Mouse (Mus musculus): ENCODE data around the gene Robo4.
A peak's percentile ranks its signal among the peaks of the same experiment; 100 is the strongest.

Gene Robo4

GRCm38 (mm10) chr9:37403011-37403410, 1.3 kb downstream of the Robo4 start:
- no peak for DNase-seq

- no peak for DNase-seq
Measured at GRCm38 (mm10) chr9:37406372-37406771, 4.7 kb downstream of the Robo4 start.

GRCm38 (mm10) chr9:37407850-37408502, 6.3 kb downstream of the Robo4 start:
- DNase-seq = no peak

GRCm38 (mm10) chr9:37409698-37410445, 8.2 kb downstream of the Robo4 start:
- DNase-seq = no peak

DNA sequence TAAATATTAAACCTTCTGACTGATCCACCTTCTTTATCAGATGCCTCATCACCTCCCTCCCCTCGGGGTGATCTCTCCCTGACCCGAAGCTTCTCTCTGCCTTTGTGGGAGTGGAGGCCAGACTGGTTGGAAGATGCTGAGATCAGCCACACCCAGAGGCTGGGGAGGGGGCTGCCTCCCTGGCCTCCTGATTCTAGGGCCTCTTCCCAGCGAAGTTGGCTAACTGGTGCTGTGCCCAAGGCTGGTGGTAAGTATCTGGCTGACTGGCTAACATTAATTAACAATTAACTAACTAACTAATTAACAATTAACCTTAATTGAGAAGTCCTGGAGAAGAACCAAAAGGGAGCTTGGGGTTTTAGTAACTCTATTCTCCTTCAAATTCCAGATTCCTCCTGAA, 11.3 kb downstream of the Robo4 start:
- no peak for DNase-seq

DNA sequence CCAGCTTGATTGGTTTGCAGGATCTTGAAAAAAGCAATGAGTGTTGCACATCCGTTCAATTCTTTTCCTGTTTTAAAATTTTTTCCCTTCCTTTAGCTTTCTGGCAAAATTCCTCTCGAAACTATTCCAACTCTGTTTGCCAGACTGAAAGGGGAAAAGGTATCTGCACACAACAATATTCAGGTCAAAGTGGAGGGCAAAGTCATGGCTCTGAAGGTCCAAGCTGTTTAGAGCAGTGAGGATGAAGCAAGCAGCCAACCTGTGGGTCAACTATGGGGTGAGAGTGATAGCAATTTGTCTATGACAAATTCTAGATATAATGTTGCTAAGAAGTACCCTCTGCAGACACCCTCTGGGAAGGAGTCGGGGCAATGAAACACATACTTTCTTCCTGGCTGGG, 13.0 kb downstream of the Robo4 start:
- DNase-seq = no peak

DNA sequence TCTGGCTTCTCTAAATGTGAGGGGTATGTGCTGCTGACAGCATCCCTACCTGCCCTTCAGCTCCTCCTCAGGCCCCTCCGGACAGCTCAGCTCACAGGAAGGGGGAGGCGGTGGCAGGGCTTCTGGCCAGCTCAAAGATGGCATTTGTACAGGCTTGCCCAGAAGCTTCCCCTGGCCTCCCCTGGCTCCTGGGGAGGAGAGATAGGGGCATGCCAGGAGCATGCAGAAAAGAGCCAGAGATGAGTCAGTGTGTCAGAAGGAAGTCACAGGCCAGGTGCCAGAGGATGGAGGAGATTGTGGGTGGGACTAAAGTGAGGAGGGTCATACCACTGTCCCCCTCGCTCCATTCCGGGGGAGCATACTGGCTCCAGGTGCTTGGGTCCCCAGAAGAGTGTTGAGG, 17.1 kb downstream of the Robo4 start:
- peak; percentile 21 for DNase-seq

- DNase-seq = peak; percentile 58
Measured at GRCm38 (mm10) chr9:37420676-37421075, 19.0 kb downstream of the Robo4 start.

GRCm38 (mm10) chr9:37421239-37421638, 19.5 kb downstream of the Robo4 start:
- no peak for DNase-seq

- no peak for DNase-seq
Measured at GRCm38 (mm10) chr9:37429326-37429725, 27.6 kb downstream of the Robo4 start.

GRCm38 (mm10) chr9:37430582-37430981, 28.9 kb downstream of the Robo4 start:
- DNase-seq = peak; percentile 74

DNA sequence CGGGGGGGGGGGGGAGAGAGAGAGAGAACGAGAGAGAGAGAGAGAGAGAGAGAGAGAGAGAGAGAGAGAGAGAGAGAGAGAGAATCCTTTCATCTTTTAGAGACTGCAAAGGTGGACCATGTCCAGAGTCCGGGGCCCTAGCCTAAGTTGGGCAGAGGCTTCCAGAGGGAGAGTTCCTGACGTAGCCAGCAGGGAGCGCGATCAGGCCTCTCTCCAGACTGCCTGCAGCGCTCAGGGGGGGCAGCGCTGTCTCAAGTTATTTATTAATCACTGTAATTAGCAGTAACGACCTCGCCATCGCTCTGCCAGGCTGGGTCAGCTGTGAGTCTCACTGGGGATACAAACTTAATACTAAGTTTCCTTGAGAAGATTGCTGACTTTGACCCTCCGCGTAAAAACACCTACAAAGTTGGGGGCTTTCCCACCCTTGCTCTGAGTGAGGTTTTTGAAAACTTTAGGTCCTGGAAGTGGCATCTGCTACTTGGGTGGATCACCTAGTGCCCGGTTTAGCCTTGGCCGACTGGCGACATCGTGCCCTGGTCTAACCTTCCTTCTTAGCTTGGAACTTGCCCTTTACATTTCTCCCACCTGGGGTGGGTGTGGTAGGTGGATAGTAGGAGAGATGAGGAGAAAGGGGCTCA, 30.4 kb downstream of the Robo4 start:
- DNase-seq = no peak

GRCm38 (mm10) chr9:37432720-37433421, 31.2 kb downstream of the Robo4 start, which contains the start of gene Robo3:
TSS of gene Robo3 (minus strand) at chr9:37433246.
- DNase-seq = no peak

DNA sequence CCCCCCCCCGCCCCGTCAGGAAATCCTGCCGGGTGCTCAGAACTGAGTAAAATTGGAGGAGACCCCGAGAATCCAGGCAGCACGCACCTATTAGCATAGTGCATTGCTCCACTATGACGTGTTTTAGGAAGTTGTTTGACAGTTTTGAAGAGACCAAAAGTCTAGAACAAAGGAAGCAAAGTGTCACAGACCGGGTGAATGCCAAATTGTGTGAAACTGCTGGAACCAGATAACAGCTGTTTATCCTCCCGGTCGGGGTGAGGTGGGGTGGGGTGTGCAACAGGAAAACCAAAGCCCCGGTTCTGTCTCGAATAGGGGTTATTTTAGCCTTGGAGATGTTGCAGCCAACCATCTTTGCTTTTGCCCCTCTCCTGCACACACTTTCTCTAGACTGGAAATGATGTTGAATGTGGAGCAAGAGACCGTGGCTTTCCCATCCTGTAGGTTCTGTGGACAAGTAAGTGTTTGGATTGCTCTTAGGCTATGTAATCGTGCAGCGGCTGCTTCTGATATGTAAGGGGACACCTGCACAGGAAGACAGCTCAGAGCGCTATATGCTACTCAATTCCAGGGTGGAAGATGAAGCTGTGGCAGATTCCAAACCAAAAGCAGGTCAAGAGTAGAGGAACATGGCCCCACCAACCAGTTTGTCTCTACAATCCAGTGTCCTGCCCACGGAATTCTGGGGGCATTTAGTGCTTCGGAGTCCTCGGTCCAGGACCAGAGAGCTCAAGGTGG, 32.3 kb downstream of the Robo4 start:
- DNase-seq = no peak

- DNase-seq = no peak
Measured at GRCm38 (mm10) chr9:37434932-37435331, 33.2 kb downstream of the Robo4 start.

GRCm38 (mm10) chr9:37435616-37436015, 33.9 kb downstream of the Robo4 start:
- no peak for DNase-seq

- no peak for DNase-seq
Measured at GRCm38 (mm10) chr9:37437772-37438735, 36.4 kb downstream of the Robo4 start.

GRCm38 (mm10) chr9:37452401-37452800, 50.7 kb downstream of the Robo4 start:
- no peak for DNase-seq

DNA sequence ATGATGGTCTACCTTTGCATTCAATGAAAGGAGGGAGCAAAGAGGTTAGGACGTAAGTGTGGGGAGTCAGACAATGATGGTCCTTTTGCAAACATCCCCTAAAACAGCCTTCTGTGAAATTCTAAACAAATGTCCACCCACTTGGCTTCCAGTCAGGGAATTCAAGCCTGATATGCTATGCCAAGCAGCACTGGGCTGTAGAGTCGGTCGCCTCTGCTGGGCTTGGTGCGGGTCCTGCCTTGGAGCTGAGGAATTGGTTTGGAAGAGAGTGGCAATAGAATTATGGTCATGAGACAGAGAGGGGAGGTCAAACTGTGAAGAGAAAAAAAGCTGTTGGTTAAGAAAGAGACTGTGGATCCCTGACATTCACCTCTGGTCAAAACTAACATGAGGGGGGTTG, 51.6 kb downstream of the Robo4 start:
- DNase-seq = no peak

DNA sequence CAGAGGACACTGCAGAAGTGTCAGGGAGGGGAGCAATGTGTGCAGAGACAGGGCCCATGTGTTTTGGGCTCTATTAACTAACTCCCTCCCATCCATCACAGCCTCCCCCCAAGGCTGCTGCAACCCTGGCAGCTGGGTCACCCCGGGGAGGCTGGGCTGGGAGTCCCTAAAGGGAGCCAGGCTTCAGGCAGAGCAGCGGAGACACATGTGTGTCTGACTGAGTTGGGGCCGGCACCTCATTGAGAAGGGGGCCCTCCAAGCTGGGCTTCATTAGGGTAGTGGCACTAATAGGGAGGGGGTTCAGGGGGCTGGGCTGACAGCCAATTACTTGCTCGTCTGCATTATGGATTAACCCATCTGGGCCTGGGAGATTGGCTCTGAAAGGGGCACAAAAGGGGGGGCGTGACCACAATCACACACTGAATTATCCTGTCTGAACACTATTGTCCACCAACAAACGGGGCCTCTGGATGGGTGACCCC, 52.4 kb downstream of the Robo4 start:
- no peak for DNase-seq

GRCm38 (mm10) chr9:37454991-37455390, 53.3 kb downstream of the Robo4 start:
- no peak for DNase-seq

Data from cerebellum, adult 9-11 months (tissue).